Mouse (Mus musculus) urinary bladder, postnatal 25 days (tissue): ENCODE measurements around the gene Cntn3.

Experiments used
- DNase-seq: peaks from one replicate; pipeline ENCODE4 v3.0.0; 2022; ENCODE audit warnings: low spot score

Cntn3 gene

GRCm38 (mm10) chr6:102478320-102479080 lies 94.4 kb downstream of the Cntn3 start:
- DNase-seq: no peak

GRCm38 (mm10) chr6:102438353-102438752 lies 134.5 kb downstream of the Cntn3 start:
- no peak for DNase-seq

GRCm38 (mm10) chr6:102427549-102427948 lies 145.4 kb downstream of the Cntn3 start:
- DNase-seq: no peak

GRCm38 (mm10) chr6:102421781-102422180 lies 151.1 kb downstream of the Cntn3 start:
- no peak for DNase-seq

GRCm38 (mm10) chr6:102388590-102388989 lies 184.3 kb downstream of the Cntn3 start:
- DNase-seq: no peak

- DNase-seq: no peak
Measured at GRCm38 (mm10) chr6:102372112-102372511, 200.8 kb downstream of the Cntn3 start.

GRCm38 (mm10) chr6:102363880-102364279 lies 209.0 kb downstream of the Cntn3 start:
- no peak for DNase-seq

GRCm38 (mm10) chr6:102363291-102363832 lies 209.5 kb downstream of the Cntn3 start:
- DNase-seq: no peak

GRCm38 (mm10) chr6:102332144-102332543 lies 240.8 kb downstream of the Cntn3 start:
- DNase-seq: no peak

- DNase-seq: no peak
Measured at GRCm38 (mm10) chr6:102326711-102327110, 246.2 kb downstream of the Cntn3 start.

- no peak for DNase-seq
Measured at GRCm38 (mm10) chr6:102322614-102323284, 250.2 kb downstream of the Cntn3 start.

- no peak for DNase-seq
Measured at GRCm38 (mm10) chr6:102319755-102320154, 253.1 kb downstream of the Cntn3 start.

GRCm38 (mm10) chr6:102282889-102283288 lies 290.0 kb downstream of the Cntn3 start:
- DNase-seq: no peak

- DNase-seq: no peak
Measured at GRCm38 (mm10) chr6:102231015-102231414, 341.9 kb downstream of the Cntn3 start.

- no peak for DNase-seq
Measured at GRCm38 (mm10) chr6:102186316-102186715, 386.6 kb downstream of the Cntn3 start.

GRCm38 (mm10) chr6:102170913-102171312 lies 402.0 kb downstream of the Cntn3 start:
- DNase-seq: no peak

- no peak for DNase-seq
Measured at GRCm38 (mm10) chr6:102161186-102161585, 411.7 kb downstream of the Cntn3 start.

- DNase-seq: no peak
Measured at GRCm38 (mm10) chr6:102121676-102122075, 451.2 kb downstream of the Cntn3 start.

- DNase-seq: no peak
Measured at GRCm38 (mm10) chr6:102120003-102120402, 452.9 kb downstream of the Cntn3 start.

- no peak for DNase-seq
Measured at GRCm38 (mm10) chr6:102113629-102114028, 459.3 kb downstream of the Cntn3 start.
